Mouse (Mus musculus) heart, embryonic 14.5 days (tissue): ENCODE data around the gene Cd79a. TPM values are rescaled to one million over a fixed set of nuclear protein-coding genes. Genes with fewer than 3 reads are reported as not detected.

Source experiments
- ATAC-seq: fragments of 200-750 bp; cut with Nextera tagmentation; 2 replicates; pipeline ENCODE4 v1.8.0; 2017; ENCODE audit warnings: low read depth, moderate TSS enrichment; ENCODE audit not compliant: insufficient number of reproducible peaks, insufficient read depth, low FRiP score
- H3K27ac ChIP-seq, 2 experiments: fragments of 200-500 bp in 1 of 2; fragments of 300-500 bp in 1 of 2; sonication (generic) in 1 of 2; replicated peaks in 1 of 2; 2 replicates each; pipeline ENCODE4 v1.5.1; 2012 to 2014; ENCODE audit warnings: low read depth in 2 of 2, low read length in 2 of 2, control low read depth in 1 of 2, mild to moderate bottlenecking in 1 of 2, mixed read lengths in 1 of 2; ENCODE audit not compliant: control insufficient read depth in 1 of 2, insufficient read depth in 1 of 2
- H3K27me3 ChIP-seq: fragments of 300-500 bp; sonication (generic); 2 replicates; pipeline ENCODE4 v1.6.1; 2014; ENCODE audit warnings: mild to moderate bottlenecking, low read length, control low read depth; ENCODE audit not compliant: control insufficient read depth, insufficient read depth
- H3K36me3 ChIP-seq: fragments of 300-500 bp; sonication (generic); 2 replicates; pipeline ENCODE4 v1.6.1; 2014; ENCODE audit warnings: mild to moderate bottlenecking, control low read depth, low read length, mixed read lengths; ENCODE audit not compliant: control insufficient read depth, insufficient read depth
- H3K4me1 ChIP-seq, 2 experiments: fragments of 200-500 bp in 1 of 2; fragments of 300-500 bp in 1 of 2; sonication (generic) in 1 of 2; 2 replicates each; pipeline ENCODE4 v1.6.1; 2012 to 2014; ENCODE audit warnings: low read length in 2 of 2, control low read depth in 1 of 2, mixed read lengths in 1 of 2; ENCODE audit not compliant: control insufficient read depth in 2 of 2, insufficient read depth in 2 of 2
- H3K4me2 ChIP-seq: fragments of 300-500 bp; sonication (generic); 2 replicates; pipeline ENCODE4 v1.6.1; 2014; ENCODE audit warnings: mild to moderate bottlenecking, low read length
- H3K4me3 ChIP-seq, 2 experiments: fragments of 200-500 bp in 1 of 2; fragments of 300-500 bp in 1 of 2; sonication (generic) in 1 of 2; 2 replicates each; pipeline ENCODE4 v1.5.1; 2012 to 2014; ENCODE audit warnings: low read length in 2 of 2, mild to moderate bottlenecking in 2 of 2, control low read depth in 1 of 2, low read depth in 1 of 2, moderate library complexity in 1 of 2; ENCODE audit not compliant: control insufficient read depth in 1 of 2, insufficient read depth in 1 of 2
- H3K9ac ChIP-seq: fragments of 300-500 bp; sonication (generic); 2 replicates; pipeline ENCODE4 v1.6.1; 2014; ENCODE audit warnings: mild to moderate bottlenecking, low read length
- H3K9me3 ChIP-seq: fragments of 300-500 bp; sonication (generic); 2 replicates; pipeline ENCODE4 v1.6.1; 2016; ENCODE audit warnings: low read length, control low read depth; ENCODE audit not compliant: control insufficient read depth
- WGBS: fragments of 180-500 bp; shearing (Covaris S2); extraction: QIAGEN DNeasy Blood & Tissue Kit; methylation state at CpG from one replicate; pipeline ENCODE4 v1.1.7; 2014; 5-methylcytosine and 5-hydroxymethylcytosine counted together
- polyA plus RNA-seq: library from polyadenylated mRNA; unstranded; fragments of >200 nt; fragmentation: Nextera tagmentation; extraction: Ambion mirVana; gene quantifications from 2 replicates; pipeline ENCODE4 v1.2.1, GENCODE M21; 2014

Gene Cd79a
- polyA plus RNA-seq, 1 experiment from 2014 or later = not detected

- Histone ChIP-seq H3K4me2 (peak overlapping the region; percentile 80), H3K4me3 (peak overlapping the region; percentile 75 to 91), H3K27ac (peak overlapping the region; percentile 69 to 89), H3K27me3 (no peaks in the 10 kb centered on the region), H3K36me3 (peaks cover 14% of the 10 kb centered on the region), H3K9me3 (no peaks in the 10 kb centered on the region), H3K4me1 (peaks cover 14 to 40% of the 10 kb centered on the region in 2 experiments; a peak in 3 of 4 replicates), H3K9ac (peak overlapping the region; percentile 84)
- peak; percentile 95 for ATAC-seq
- WGBS = under 1% methylated on average over 30 of the region's 30 CpGs
These were observed 6.9 kb downstream of the Cd79a start for GRCm38 (mm10) chr7:24904070-24904483.

- H3K4me3 ChIP-seq = peak overlapping the region; percentile 75 to 91; a peak in 3 of 4 replicates
- no peaks in the 10 kb centered on the region for H3K27me3 ChIP-seq
- peak overlapping the region; percentile 84 for H3K9ac ChIP-seq
- H3K4me1 ChIP-seq = peaks cover 14 to 40% of the 10 kb centered on the region in 2 experiments; a peak in 3 of 4 replicates
- 7% methylated on average over 3 of the region's 3 CpGs for WGBS
- H3K36me3 ChIP-seq = peaks cover 23% of the 10 kb centered on the region
- H3K4me2 ChIP-seq = peak overlapping the region; percentile 80
- peak overlapping the region in 1 of 2 experiments; percentile 48; a peak in 1 of 4 replicates for H3K27ac ChIP-seq
- ATAC-seq = peak; percentile 25; the same call in 1 of the 2 replicates
- no peaks in the 10 kb centered on the region for H3K9me3 ChIP-seq
These were observed 7.8 kb downstream of the Cd79a start for GRCm38 (mm10) chr7:24904936-24905335.

- Histone ChIP-seq H3K27me3 (no peaks in the 10 kb centered on the region), H3K9me3 (no peaks in the 10 kb centered on the region), H3K4me3 (no peak overlapping the region), H3K9ac (peak overlapping the region; percentile 7; the same call in 1 of the 2 replicates), H3K36me3 (peaks cover 36% of the 10 kb centered on the region), H3K27ac (no peak overlapping the region), H3K4me2 (no peak overlapping the region), H3K4me1 (peaks cover 14 to 40% of the 10 kb centered on the region in 2 experiments; a peak in 3 of 4 replicates)
- 24% methylated on average over 6 of the region's 6 CpGs for WGBS
- no peak for ATAC-seq
These were observed 9.4 kb downstream of the Cd79a start for GRCm38 (mm10) chr7:24906551-24906950.

GRCm38 (mm10) chr7:24907211-24907748 lies 10.1 kb downstream of the Cd79a start:
- H3K4me1 ChIP-seq = peaks cover 10 to 34% of the 10 kb centered on the region in 2 experiments; a peak in 3 of 4 replicates
- no peak overlapping the region for H3K4me3 ChIP-seq
- peaks cover 43% of the 10 kb centered on the region for H3K36me3 ChIP-seq
- no peak overlapping the region for H3K9ac ChIP-seq
- no peak overlapping the region for H3K4me2 ChIP-seq
- H3K9me3 ChIP-seq = no peaks in the 10 kb centered on the region
- ATAC-seq = no peak
- no peaks in the 10 kb centered on the region for H3K27me3 ChIP-seq
- H3K27ac ChIP-seq = no peak overlapping the region
- WGBS = 44% methylated on average over 13 of the region's 13 CpGs

DNA sequence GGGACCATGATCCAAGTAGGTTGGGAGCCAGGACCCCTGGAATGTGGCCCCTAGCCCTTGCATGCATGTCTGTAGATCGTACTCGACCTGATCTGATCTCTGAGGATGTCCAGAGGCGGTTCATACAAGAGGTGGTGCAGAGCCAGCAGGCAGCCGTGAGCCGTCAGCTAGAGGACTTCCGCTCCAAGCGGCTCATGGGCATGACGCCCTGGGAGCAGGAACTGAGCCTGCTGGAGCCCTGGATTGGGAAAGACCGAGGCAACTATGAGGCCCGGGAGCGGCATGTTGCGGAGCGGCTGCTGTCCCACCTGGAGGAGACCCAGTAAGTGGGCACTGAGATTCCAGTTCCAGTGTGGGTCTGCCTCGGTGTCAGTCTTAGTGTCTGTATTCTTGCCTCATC lies 15.3 kb downstream of the Cd79a start:
- H3K9me3 ChIP-seq = no peaks in the 10 kb centered on the region
- no peaks in the 10 kb centered on the region for H3K27me3 ChIP-seq
- H3K4me3 ChIP-seq = no peak overlapping the region
- no peak overlapping the region for H3K4me2 ChIP-seq
- H3K36me3 ChIP-seq = peaks cover 67% of the 10 kb centered on the region
- H3K27ac ChIP-seq = no peak overlapping the region
- no peak overlapping the region for H3K9ac ChIP-seq
- peaks cover 0 to under 1% of the 10 kb centered on the region in 2 experiments; a peak in 2 of 4 replicates for H3K4me1 ChIP-seq
- 91% methylated on average over 14 of the region's 14 CpGs for WGBS
- ATAC-seq = no peak

DNA sequence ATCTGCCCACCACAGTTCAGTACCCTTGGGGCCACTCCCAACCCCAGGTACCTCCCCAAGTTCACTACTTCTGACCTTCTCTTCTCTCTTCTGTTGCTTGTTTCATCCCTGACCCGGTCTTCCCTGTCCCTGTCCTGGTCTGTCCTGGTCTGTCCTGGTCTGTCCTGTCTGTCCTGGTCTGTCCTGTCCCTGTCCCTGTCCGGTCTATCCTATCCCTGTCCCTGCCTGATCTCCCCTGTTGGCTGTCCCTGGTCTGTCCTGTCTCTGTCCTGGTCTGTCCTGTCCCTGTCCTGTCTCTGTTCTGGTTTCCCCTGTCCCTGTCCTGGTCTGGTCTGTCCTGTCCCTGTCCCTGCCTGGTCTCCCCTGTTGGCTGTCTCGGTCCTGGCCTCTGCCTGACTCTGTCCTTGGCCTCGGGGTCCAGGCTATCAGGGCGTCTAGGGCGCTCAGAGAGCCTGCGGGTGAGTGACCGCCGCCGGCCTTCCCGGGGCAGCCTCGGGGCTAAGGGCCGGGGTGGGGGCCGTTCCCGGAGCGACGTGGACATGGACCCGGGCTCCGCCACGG lies 21.7 kb downstream of the Cd79a start:
- peaks cover 71% of the 10 kb centered on the region for H3K36me3 ChIP-seq
- no peak overlapping the region for H3K9ac ChIP-seq
- H3K27ac ChIP-seq = no peak overlapping the region
- no peaks in the 10 kb centered on the region for H3K9me3 ChIP-seq
- no peak for ATAC-seq
- H3K27me3 ChIP-seq = no peaks in the 10 kb centered on the region
- no peak overlapping the region for H3K4me2 ChIP-seq
- H3K4me1 ChIP-seq = no peaks in the 10 kb centered on the region
- no peak overlapping the region for H3K4me3 ChIP-seq
- WGBS = 94% methylated on average over 20 of the region's 20 CpGs

- H3K9ac ChIP-seq = no peak overlapping the region
- no peaks in the 10 kb centered on the region for H3K4me1 ChIP-seq
- no peaks in the 10 kb centered on the region for H3K9me3 ChIP-seq
- no peak overlapping the region for H3K4me2 ChIP-seq
- H3K4me3 ChIP-seq = no peak overlapping the region
- whole genome bisulfite sequencing = 83% methylated on average over 9 of the region's 9 CpGs
- ATAC-seq = no peak
- no peak overlapping the region for H3K27ac ChIP-seq
- H3K36me3 ChIP-seq = peaks cover 80% of the 10 kb centered on the region
- no peaks in the 10 kb centered on the region for H3K27me3 ChIP-seq
These were observed 22.5 kb downstream of the Cd79a start for GRCm38 (mm10) chr7:24919728-24920127.
